Mouse (Mus musculus): ENCODE results near the gene Slc20a1. TPM values are rescaled to one million over a fixed set of nuclear protein-coding genes. Genes with fewer than 3 reads are reported as not detected.

The Slc20a1 gene
- total RNA-seq, 2 experiments from 2014 or later: 9.3 to 13.6 TPM

DNA sequence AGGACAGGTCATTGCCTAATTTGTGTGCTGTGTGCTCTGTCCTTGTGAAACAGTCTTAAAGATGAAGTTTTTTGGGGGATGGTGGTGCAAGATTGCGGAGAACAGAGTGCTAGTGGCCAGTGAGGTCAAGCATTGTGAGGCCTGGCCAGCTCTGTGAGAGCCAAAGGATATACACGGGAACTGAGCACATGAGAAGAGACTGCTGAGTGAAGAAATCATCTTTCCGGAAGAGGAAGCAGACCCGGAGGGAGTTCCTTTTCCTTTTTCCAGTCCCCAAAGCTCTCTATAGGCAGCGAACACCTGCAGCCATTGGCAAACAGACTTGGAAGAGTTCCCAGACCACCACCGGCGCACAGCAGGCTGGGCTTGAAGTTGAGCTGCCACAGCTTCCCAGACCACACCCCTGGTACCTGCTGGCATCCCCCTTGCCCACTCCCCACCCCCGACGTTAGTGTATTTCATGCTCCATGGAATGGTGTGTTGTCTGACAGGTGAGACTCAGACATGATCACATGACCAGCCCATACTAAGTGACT, 22.6 kb downstream of the Slc20a1 start:
- intact Hi-C loops (cut with DNase I): no loop called here
- DNase-seq: no peak

DNA sequence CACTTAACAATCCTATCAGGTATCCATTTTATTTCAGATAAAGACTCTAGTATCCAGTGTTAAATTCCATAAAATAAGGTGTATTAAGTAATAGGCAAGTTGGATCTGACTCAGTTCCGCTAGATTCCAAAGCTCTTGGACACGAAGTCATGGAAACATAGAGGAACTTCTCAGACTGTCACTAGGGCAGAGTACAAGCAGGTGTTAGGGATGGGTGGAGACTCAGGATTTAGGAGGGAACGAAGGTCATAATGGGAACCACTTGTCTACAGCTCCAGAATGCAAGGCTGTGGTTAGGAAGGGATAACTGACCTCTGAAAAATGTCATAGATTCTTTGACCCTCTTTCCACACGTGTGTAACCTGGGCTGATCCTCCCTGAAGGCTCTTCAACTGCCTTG, 25.6 kb downstream of the Slc20a1 start:
- intact Hi-C loops (cut with DNase I): no loop called here
- no peak for DNase-seq

DNA sequence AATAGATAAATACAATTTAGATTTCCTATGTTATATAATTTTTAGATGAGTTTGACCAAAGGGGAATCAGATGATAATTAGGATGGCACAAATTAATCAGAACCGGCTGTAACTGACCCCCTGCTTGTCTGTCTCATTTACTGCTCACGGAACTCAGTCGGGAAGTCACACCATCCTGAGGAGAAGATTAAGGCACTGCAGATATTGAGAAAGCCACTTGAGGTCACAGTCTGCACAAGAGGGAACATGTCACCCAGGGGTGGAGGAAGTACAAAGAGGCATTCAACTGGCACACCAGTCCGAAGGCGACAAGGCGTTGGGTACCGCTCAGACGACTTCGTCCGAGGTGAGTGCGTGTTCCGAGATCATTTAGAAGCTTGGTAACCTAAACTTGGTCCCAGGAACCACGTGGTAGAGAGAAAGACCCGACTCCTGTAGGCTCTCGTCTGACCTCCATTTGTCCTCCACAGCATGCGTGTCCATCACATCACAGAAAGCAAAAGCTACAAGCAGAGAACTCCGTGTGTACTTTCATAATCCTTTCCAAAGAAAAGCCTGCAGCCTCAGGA, 26.8 kb downstream of the Slc20a1 start:
- no peak for DNase-seq
- intact Hi-C loops (cut with DNase I): no loop called here

DNA sequence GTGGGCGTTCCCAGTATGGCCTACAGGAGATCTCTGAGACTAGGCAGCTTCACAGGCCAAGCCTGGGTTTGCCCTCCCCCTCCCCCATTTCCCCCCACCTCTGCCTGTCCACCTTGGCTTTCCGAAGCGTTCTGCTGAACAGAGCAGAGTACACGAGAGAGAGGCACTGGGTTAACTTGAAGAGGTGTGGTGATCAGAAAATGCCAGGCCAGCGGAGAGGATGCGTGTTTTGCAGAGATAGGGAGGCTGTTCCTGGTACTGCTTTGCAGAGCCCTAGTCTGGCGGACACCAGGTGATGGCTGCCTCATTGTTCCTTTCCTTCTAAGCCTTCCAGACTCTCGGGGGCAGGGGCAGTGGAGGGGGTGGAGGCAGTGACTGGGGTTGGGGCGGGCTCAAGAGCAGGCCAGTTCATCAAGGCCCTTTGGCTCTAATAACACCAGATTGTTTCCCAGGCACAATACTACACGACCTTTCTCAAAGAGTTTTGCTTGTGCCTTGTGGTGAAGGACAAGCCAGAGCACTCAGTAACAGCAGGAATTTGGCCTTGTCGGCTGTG, 27.8 kb downstream of the Slc20a1 start:
- intact Hi-C loops (cut with DNase I): no loop called here
- no peak for DNase-seq

DNA sequence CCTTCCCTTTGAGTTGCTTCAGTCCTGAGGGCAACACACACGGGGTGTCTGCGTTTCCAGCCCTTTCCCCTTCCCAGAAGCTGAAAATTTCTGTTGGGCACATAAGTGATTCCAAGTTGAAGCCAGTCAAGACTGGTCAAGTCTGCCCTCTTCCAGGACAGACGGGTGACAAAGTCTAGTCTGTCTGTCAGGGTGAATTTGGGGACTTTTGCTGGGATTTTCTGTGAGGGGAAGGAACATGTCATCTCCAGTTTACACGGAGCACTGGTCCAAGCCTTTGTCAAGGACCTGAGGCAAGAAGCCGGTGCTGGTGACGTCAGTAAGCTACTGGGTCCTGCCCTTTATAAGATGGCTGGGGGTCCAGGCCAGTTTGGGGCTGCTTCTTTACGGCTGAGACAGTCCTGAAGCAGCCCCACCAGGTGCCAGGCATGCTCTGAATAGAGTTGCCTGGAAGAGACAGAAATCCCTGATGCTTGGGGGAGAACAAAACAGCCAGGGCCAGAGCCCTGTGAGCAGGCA, 28.5 kb downstream of the Slc20a1 start:
- no peak for DNase-seq
- intact Hi-C loops (cut with DNase I): no loop called here

DNA sequence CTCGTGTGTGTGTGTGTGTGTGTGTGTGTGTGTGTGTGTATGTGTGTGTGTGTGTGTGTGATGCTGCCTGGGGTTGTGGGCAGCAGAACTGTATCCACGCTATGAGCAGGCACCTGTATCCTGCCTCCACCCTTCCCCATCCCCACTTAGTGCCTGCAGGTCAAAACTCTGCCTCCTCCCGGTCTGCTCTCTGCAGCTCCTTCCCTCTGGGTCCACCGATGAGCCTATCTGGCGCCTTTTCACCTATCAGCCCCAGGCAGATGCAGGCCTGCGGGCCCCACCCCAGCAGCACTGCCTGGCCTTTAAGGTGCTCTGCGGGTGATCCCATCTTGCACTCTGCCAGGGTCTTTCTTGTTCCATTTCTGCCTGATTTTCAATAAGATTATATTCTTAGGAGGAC, 29.1 kb downstream of the Slc20a1 start:
- DNase-seq: no peak
- intact Hi-C loops (cut with DNase I): no loop called here

DNA sequence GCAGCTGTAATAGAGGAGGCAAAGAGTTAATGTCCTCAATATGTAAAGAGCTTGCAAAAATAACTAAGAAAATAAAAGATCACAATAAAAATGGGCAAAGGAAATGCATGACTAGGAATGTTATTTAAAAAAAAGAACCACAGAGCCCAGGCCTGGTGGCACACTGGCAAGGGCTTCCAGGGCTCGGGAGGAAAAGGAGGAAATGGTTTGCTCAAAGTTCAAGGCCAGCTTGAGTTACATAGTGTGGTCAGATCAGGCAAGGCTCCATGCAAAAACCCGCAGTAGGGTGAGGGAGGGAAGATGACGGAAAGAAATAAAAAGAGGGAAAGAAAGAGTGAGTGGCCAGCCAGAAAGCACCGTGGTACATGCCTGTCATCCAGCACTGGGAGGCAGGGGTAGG, 30.0 kb downstream of the Slc20a1 start:
- intact Hi-C loops (cut with DNase I): no loop called here
- no peak for DNase-seq

DNA sequence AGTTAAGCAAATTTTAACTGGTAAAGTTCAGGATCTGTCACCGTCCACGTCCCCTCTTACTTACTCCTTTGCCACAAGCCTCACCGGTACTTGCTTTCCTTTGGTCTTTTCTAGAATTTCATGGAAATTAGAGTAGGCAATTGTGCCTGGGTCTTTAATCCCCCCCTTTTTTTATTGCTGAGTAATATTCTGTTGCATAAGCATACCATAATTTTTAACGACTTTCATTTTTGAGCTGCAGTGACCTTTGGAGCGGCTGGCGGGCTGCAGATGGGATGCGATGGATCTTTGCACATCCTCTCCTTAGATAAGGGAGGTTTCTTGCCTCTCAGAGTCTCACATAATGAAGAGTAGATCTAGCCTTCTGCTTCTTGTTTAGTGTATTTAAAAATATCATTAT, 30.8 kb downstream of the Slc20a1 start:
- intact Hi-C loops (cut with DNase I): no loop called here

DNA sequence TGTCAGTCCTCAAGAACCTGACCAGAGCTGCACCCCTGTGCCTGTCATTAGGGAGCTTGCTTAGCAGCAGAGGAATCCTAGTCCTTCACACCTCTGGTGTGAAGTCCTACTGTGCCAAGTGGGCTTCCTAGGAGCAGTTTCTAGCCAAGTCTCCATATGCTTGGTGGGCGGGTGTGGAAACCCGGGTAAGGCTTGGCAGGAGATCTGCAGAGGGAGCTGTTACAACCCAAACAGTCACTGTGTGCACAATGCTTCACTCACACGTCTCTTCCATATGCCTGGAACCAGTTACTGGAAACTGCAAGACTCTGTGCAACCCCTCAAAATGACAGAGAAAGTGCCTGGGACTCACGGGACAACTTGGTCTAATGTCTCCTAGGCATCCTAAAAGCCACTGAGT, 33.5 kb downstream of the Slc20a1 start:
- intact Hi-C loops (cut with DNase I): no loop called here
- no peak for DNase-seq

More for the DNA sequence above, 30.8 kb downstream of the Slc20a1 start:
- DNase-seq: no peak

DNA sequence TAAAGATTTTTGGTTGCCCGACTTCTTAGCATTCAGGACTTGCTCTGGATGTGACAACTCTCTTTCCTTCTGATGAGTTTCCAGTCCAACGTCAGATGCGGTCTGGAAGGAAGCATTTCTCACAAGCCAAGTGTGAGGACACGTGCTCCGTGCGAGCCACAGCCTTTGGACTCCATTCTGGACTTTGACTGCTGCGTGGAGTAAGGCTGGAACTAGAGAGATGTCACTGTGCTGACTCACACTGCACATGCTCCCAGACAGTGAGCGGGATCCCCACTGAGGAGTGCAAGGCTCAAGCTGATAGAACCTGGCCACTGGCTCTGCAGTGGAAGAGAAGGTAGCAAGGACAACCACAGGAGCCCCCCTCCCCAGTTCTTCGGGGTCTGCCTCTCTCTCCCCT, 33.9 kb downstream of the Slc20a1 start:
- no peak for DNase-seq
- intact Hi-C loops (cut with DNase I): no loop called here

DNA sequence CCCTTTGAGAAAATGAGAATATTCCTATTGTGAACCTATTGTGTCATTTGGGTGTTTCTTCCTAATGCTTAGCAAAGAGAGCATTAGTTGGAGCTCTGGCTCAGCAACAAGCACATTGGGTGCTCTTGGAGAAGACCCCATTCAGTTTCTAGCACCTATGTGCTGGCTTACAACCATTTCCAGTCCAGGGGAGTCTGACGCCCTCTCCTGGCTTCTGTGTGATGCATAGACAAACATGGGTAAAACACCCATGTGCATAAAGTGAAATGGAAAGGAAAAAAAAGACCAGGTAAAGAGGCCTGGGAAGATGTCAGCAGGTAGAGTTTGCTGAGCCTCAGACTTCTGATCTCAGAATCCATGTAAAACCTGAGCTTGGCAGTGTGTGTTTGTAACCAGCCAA, 34.7 kb downstream of the Slc20a1 start:
- no peak for DNase-seq
- intact Hi-C loops (cut with DNase I): no loop called here

DNA sequence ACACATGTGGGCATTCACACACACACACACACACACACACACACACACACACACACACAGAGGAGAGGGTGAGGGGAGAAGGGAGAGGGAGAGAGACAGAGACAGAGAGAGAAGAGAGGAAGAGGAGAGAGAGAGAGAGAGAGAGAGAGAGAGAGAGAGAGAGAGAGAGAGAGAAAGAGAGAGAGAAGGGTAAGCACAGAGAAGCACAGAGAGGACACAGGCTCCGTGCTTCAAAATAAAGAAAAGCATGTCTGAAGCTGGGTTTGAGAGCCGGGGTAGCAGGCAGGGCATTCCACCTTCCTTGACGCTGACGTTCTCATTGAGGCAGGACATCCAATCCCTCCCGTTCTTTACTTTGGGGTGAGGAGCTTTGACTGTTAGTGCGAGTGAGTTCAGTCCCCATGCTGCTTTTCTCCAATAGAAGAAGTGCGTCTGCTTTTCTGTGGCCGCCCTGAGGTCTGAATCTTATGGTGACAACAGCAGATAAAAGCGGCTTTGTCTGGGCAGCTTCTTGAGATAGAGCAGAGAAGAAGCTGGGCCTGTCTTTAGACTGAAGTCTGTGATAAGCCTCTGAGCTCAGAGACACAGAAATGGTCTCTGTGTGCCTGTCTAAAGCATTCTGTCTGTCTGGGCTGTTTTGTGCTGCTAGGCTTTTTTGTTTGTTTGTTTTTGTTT, 35.4 kb downstream of the Slc20a1 start:
- DNase-seq: no peak
- intact Hi-C loops (cut with DNase I): no loop called here

DNA sequence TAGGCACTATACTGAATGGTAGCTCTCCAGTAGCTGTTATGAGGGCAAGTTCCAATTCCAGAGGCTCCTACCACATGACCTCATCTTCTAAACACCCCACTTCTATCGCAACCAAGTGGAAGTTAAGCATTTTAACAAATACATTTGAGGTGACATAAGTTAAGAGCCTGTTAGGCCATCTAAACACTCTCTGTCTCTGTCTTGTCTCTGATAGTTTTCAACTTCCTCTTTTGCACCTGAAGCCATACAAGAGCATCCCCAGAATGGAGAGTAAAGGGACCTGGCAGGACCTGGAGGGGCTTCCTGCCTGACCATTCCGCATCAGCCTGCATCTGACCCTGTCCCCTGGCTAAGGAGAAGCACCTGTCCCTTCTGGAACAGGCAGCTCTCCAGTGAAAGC, 36.2 kb downstream of the Slc20a1 start:
- DNase-seq: no peak
- intact Hi-C loops (cut with DNase I): no loop called here

DNA sequence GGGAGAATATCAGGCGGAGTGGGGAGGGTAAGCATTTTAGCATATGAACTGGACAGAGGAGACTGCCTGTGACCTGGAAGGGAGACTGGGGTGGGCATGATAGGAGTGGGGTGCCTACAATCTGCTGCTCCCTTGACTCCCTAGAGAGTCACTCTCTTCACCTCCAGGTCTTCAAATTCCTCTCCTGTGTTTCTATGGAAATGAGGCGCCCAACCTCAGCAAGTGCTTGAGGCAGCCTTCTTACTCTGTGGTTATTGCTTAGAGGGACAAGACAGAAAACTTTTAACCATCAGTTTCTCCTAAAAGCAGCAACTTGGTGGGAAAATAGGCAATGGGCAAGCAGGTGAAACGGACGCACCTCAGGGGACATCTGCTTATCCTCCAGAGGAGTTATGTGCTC, 38.0 kb downstream of the Slc20a1 start:
- intact Hi-C loops (cut with DNase I): no loop called here

DNA sequence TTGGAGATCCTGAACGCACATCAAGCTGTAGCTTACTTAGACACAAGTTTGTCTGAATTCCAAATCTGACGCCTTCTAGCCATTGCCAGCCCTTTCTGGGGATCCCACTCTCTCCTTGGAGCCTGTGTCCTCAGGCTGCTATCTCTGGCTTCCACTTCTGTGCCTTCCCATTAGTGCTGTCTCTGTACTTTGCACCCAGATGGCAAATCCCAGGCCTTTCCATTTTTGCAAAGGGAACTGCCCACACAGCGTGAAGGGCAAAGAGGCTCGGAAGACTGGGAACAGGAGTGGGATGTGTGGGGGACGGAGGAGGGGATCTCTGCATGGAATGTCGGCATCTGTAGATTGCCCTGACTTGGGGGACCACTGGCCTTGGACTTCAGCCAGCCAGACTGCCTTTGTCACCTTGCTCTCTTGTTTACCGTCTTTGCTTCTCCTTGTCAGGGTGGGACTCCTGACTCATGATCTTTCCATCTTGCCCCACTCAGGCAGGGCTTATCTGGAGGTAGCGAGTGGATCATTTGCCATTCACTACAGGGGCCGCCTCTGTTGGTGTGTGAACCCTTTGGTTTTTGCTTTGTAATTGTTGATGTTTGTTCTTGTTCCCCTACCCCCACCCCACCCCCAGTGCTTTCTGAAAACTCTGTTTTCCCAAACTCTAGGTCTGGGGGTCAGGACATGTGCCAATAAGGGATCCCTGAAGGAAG, 42.3 kb downstream of the Slc20a1 start:
- intact Hi-C loops (cut with DNase I): no loop called here
- no peak for DNase-seq

More for the DNA sequence above, 38.0 kb downstream of the Slc20a1 start:
- no peak for DNase-seq

DNA sequence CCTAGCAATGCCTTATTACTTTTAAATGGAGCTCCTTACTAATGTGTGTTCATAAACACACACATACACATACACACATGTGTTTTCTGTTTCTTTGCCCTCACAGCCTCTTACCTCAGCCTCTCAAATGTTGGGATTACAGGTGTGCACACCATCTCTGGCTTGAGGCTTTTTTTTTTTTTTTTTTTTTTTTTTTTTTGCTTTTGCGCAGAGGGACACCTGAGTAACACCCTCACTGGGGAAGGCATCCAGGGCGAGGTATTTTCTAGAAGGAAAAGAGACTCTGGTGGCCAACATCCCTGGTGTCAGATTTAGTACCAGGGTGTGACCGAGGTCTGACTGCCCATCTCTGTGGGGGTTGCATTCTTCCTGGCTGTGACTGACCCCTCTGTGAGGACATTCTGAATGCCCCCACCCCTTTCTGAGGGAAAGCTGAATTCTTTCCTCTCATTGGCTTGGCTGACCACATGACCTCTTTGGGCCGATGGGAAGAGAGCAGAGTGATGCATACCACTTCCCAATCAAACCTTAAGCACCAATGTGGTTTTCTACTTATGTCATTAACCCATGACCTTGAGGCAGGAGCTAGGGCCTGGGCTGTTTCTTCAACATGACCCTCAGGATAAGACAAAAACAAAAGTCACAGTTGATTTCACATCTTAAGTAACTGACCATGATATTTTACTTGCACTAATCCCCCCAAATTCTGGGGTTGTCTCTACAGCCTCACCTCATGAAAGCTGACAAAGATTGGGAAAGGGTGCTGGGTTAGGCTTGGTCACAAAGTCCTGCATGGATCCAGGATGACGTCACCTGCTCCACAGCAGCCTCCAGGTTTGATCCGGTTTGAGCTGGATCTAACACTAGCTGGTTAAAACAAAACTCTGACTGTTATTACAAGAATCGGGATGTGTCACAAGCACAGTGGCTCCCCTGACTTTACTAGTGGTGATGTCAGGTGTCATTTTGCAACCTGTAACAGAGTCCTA, 43.6 kb downstream of the Slc20a1 start:
- intact Hi-C loops (cut with DNase I): no loop called here
- no peak for DNase-seq

DNA sequence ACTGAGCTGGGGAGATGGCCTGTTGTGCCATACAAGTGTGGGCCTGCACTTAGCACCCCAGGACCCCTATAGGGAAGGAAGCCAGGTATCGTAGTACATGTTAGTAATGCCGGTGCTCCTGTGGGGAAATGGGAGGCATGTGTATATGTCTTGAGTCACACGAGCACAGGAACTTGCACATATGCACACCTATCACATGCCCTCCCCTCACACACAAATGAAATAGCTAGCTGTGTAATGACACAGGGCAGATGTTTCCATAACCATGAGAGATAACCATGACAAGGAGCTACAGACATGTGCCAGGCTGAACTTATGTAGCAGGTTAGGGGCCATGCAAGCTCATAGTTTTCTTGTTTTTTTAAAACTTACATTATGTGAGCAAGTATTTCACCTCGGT, 44.4 kb downstream of the Slc20a1 start:
- intact Hi-C loops (cut with DNase I): no loop called here
- DNase-seq: no peak

DNA sequence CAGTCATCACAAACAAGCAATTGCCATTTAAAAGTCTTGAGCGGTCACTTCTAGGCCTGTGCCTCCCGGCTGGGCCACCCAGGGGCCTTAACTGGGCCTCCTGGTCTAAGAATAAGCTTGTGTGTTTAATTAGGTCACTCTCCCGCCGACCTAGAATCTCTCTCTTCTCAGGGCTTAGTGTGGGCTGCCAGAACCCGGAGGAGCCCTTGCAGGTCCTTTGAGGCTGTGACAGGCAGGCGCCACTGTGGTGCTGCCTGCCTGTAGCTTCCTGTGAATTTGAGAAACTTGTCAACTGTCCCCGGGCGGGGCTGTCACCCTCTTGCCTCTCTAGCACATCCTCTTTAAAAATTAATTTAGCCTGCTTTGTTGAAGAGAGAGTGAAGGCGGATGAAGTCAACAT, 45.2 kb downstream of the Slc20a1 start:
- DNase-seq: no peak
- intact Hi-C loops (cut with DNase I): no loop called here

DNA sequence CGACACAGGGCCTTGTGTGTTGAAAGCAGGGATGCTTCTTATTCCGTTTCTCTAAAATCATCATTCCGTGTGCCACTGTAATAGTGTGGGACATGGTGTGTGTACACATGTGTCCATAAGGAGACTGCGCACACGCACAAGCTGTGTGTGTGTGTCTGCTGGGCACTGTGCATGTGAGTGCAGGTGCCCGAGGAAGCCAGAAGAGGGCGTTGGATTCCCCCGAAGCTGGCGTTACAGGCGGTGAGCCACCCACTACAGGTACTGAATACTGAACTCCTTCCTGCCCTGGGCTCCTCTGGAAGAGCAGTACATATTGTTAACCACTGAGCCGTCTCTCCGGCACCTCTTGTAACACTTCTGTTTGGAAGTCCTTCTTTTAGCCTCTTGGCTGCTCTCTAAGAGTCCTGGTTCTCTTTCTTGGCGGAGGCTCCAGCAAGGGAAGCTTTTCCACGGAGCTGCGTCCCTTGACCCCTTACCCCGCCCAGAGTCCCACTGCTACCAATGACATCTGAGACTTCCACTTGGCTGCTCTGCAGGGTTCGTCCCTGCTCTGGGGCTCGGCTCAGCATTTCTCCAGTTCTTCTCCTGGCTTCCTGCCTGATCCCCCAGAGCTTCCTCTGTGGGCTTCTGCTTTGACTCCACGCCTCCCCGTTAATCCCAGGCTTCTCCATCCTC, 46.0 kb downstream of the Slc20a1 start:
- peak in 1 of 2 experiments; percentile 14 for DNase-seq
- intact Hi-C loops (cut with DNase I): no loop called here

DNA sequence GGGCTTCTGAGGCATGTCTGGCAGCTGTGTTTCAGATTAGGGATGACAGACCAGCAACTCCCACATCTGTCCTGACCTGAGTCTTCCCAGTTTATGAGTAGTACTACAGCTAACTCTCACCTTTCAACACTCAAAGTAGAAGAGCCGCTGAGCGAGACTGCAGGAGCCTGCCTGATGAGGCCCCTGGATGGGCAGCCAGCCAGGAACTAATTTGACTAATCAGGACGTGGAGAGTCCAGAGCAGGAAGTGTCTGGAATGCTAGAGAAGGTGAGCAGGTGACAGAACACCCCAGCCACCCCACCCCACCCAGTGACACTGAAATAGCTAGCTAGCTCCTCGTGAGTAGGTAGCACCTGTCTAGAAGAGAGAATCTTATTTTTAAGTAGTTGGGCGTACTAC, 47.1 kb downstream of the Slc20a1 start:
- intact Hi-C loops (cut with DNase I): no loop called here
- no peak for DNase-seq
